In genomic region chr4:89279641-89280040, GRCm38 (mm10) we compare ENCODE assay signal across 25 mouse cellular contexts. TPM values are rescaled to one million over a fixed set of nuclear protein-coding genes. Genes with fewer than 3 reads are reported as not detected.
"Had no signal": no experiment of that assay in that cellular context is flagged by ENCODE, and none has a peak within 500 bp of the region (broad histone marks: within the 10 kb centered on the region; RNA-seq: fewer than 3 reads in every experiment).

No protein-coding gene starts in this region.

- H3K9ac ChIP-seq: liver, embryonic 12.5 days; liver, embryonic 14.5 days; lung, embryonic 14.5 days; neural tube, embryonic 12.5 days had no signal

- H3K9me3 ChIP-seq: liver, embryonic 12.5 days; midbrain, embryonic 10.5 days; neural tube, embryonic 12.5 days had no signal

- H3K4me3 ChIP-seq: liver, embryonic 12.5 days; midbrain, embryonic 10.5 days; myocyte; neural tube, embryonic 12.5 days had no signal

- H3K27ac ChIP-seq: liver, embryonic 12.5 days; liver, embryonic 14.5 days; midbrain, embryonic 10.5 days; neural tube, embryonic 12.5 days had no signal

- H3K36me3 ChIP-seq: liver, embryonic 12.5 days; midbrain, embryonic 10.5 days; neural tube, embryonic 12.5 days had no signal

- ATAC-seq: liver, embryonic 12.5 days; midbrain, embryonic 16.5 days had no signal

- H3K4me1 ChIP-seq: liver, embryonic 12.5 days; neural tube, embryonic 12.5 days had no signal

- H3K4me2 ChIP-seq: liver, embryonic 12.5 days; lung, embryonic 14.5 days; neural tube, embryonic 12.5 days had no signal

- DNase-seq: lung, adult 18-20 months; lung, embryonic 14.5 days; lung, postnatal 10 days; lung, postnatal 4 days; midbrain, embryonic 14.5 days; retina, postnatal 1 day; right cerebral cortex, adult 18-20 months; right cerebral cortex, postnatal 25 days; right cerebral cortex, postnatal 4 days; spleen, adult 18-20 months; thymus, adult 18-20 months; thymus, postnatal 14 days; thymus, postnatal 36 days had no signal

RNA-seq across cellular contexts. Expression of gene Cdkn2a, which starts 14.8 kb away (rescaled TPM):
- polyA plus RNA-seq: liver, embryonic 12.5 days; liver, embryonic 14.5 days; liver, embryonic 16.5 days; lung, embryonic 14.5 days; lung, embryonic 16.5 days; midbrain, embryonic 10.5 days; midbrain, embryonic 14.5 days; midbrain, embryonic 16.5 days; myocyte; neural tube, embryonic 12.5 days; neural tube, embryonic 14.5 days; stomach, embryonic 14.5 days; stomach, embryonic 16.5 days; thymus, postnatal 0 days had no signal

RNA-seq across cellular contexts. Expression of gene Cdkn2b, which starts 31.2 kb away (rescaled TPM):
- polyA plus RNA-seq: myocyte had no signal
